Mouse (Mus musculus): ENCODE measurements at regions not wholly inside any gene's neighbourhood (a gene's known extent, or its start where the extent isn't known, plus 50 kb on each side); places are given as distances from the start of the nearest gene placed in this dataset.
"Not testable (repeated sequence)": the region's sequence is repeated elsewhere in the genome, so short reads cannot be mapped to it uniquely, and the experiment has no call there.

GRCm38 (mm10) chr17:85858516-85858915 is 170.4 kb upstream of the Six2 start:
- no peak for DNase-seq (ENCODE audit: low spot score)
- H3K4me3 ChIP-seq (replicated peaks; ENCODE audit: low read length): no peak overlapping the region
- no peaks in the 10 kb centered on the region for H3K4me1 ChIP-seq (replicated peaks; ENCODE audit: control insufficient read depth, insufficient read depth, low read length)
- ATAC-seq (ENCODE audit: low FRiP score): no peak
- H3K9ac ChIP-seq: no peak overlapping the region
- no peaks in the 10 kb centered on the region for H3K9me3 ChIP-seq (ENCODE audit: control insufficient read depth, low read length)
- no peak overlapping the region for H3K27ac ChIP-seq
- WGBS: 78% methylated on average over 2 of the region's 2 CpGs
- peak overlapping the region; percentile 40 for H3K4me2 ChIP-seq (replicated peaks)
- no peaks in the 10 kb centered on the region for H3K36me3 ChIP-seq (replicated peaks; ENCODE audit: control insufficient read depth, insufficient read depth)
- no peaks in the 10 kb centered on the region for H3K27me3 ChIP-seq (ENCODE audit: control insufficient read depth, insufficient read depth, low read length)

GRCm38 (mm10) chr17:85857705-85858472 is 169.8 kb upstream of the Six2 start:
- WGBS: 25% methylated on average over 22 of the region's 22 CpGs
- Histone ChIP-seq H3K9me3 (ENCODE audit: control insufficient read depth, low read length) (no peaks in the 10 kb centered on the region), H3K9ac (no peak overlapping the region), H3K4me1 (replicated peaks; ENCODE audit: control insufficient read depth, insufficient read depth, low read length) (no peaks in the 10 kb centered on the region), H3K4me3 (replicated peaks; ENCODE audit: low read length) (no peak overlapping the region), H3K36me3 (replicated peaks; ENCODE audit: control insufficient read depth, insufficient read depth) (no peaks in the 10 kb centered on the region), H3K27ac (no peak overlapping the region), H3K27me3 (ENCODE audit: control insufficient read depth, insufficient read depth, low read length) (no peaks in the 10 kb centered on the region), H3K4me2 (replicated peaks) (peak overlapping the region; percentile 40)
- DNase-seq (ENCODE audit: low spot score) (peak; percentile 52), ATAC-seq (ENCODE audit: low FRiP score) (0 out of 2 replicates have a peak, but pooled peaks have one; percentile 46)

- not testable (repeated sequence) for H3K36me3 ChIP-seq (replicated peaks; ENCODE audit: control insufficient read depth, insufficient read depth); DNase-seq (ENCODE audit: low spot score); H3K4me1 ChIP-seq (replicated peaks; ENCODE audit: control insufficient read depth, insufficient read depth, low read length); H3K27ac ChIP-seq; H3K9ac ChIP-seq; H3K27me3 ChIP-seq (ENCODE audit: control insufficient read depth, insufficient read depth, low read length); H3K4me2 ChIP-seq (replicated peaks); ATAC-seq (ENCODE audit: low FRiP score); H3K4me3 ChIP-seq (replicated peaks; ENCODE audit: low read length); H3K9me3 ChIP-seq (ENCODE audit: control insufficient read depth, low read length)
- 24% methylated on average over 3 of the region's 5 CpGs for WGBS
These were observed 168.8 kb upstream of the Six2 start for GRCm38 (mm10) chr17:85856894-85857293.

GRCm38 (mm10) chr17:85853156-85853555 is 165.1 kb upstream of the Six2 start:
- ATAC-seq (ENCODE audit: low FRiP score) (no peak), DNase-seq (ENCODE audit: low spot score) (no peak)
- Histone ChIP-seq H3K9ac (no peak overlapping the region), H3K27ac (no peak overlapping the region), H3K9me3 (ENCODE audit: control insufficient read depth, low read length) (no peaks in the 10 kb centered on the region), H3K27me3 (ENCODE audit: control insufficient read depth, insufficient read depth, low read length) (no peaks in the 10 kb centered on the region), H3K4me2 (replicated peaks) (no peak overlapping the region), H3K4me1 (replicated peaks; ENCODE audit: control insufficient read depth, insufficient read depth, low read length) (no peaks in the 10 kb centered on the region), H3K36me3 (replicated peaks; ENCODE audit: control insufficient read depth, insufficient read depth) (no peaks in the 10 kb centered on the region), H3K4me3 (replicated peaks; ENCODE audit: low read length) (no peak overlapping the region)
- 73% methylated on average over 5 of the region's 5 CpGs for WGBS

- ATAC-seq (ENCODE audit: low FRiP score): no peak
- no peaks in the 10 kb centered on the region for H3K4me1 ChIP-seq (replicated peaks; ENCODE audit: control insufficient read depth, insufficient read depth, low read length)
- H3K9ac ChIP-seq: no peak overlapping the region
- no peaks in the 10 kb centered on the region for H3K36me3 ChIP-seq (replicated peaks; ENCODE audit: control insufficient read depth, insufficient read depth)
- no peaks in the 10 kb centered on the region for H3K9me3 ChIP-seq (ENCODE audit: control insufficient read depth, low read length)
- H3K27ac ChIP-seq: no peak overlapping the region
- H3K4me2 ChIP-seq (replicated peaks): no peak overlapping the region
- DNase-seq (ENCODE audit: low spot score): no peak
- no peaks in the 10 kb centered on the region for H3K27me3 ChIP-seq (ENCODE audit: control insufficient read depth, insufficient read depth, low read length)
- no peak overlapping the region for H3K4me3 ChIP-seq (replicated peaks; ENCODE audit: low read length)
- 95% methylated on average over 3 of the region's 3 CpGs for WGBS
These were observed 160.5 kb upstream of the Six2 start for GRCm38 (mm10) chr17:85848526-85848925.

- WGBS: 88% methylated on average over 7 of the region's 7 CpGs
- DNase-seq (ENCODE audit: low spot score) (no peak), ATAC-seq (ENCODE audit: low FRiP score) (no peak)
These were observed 159.7 kb upstream of the Six2 start for GRCm38 (mm10) chr17:85847756-85848155.

GRCm38 (mm10) chr17:85845059-85845458 is 157.0 kb upstream of the Six2 start:
- no peaks in the 10 kb centered on the region for H3K27me3 ChIP-seq (ENCODE audit: control insufficient read depth, insufficient read depth, low read length)
- no peak overlapping the region for H3K9ac ChIP-seq
- no peak overlapping the region for H3K4me3 ChIP-seq (replicated peaks; ENCODE audit: low read length)
- ATAC-seq (ENCODE audit: low FRiP score): no peak
- no peak for DNase-seq (ENCODE audit: low spot score)
- H3K4me1 ChIP-seq (replicated peaks; ENCODE audit: control insufficient read depth, insufficient read depth, low read length): no peaks in the 10 kb centered on the region
- H3K9me3 ChIP-seq (ENCODE audit: control insufficient read depth, low read length): no peaks in the 10 kb centered on the region
- H3K27ac ChIP-seq: no peak overlapping the region
- WGBS: 70% methylated on average over 6 of the region's 6 CpGs
- no peak overlapping the region for H3K4me2 ChIP-seq (replicated peaks)
- no peaks in the 10 kb centered on the region for H3K36me3 ChIP-seq (replicated peaks; ENCODE audit: control insufficient read depth, insufficient read depth)

More at GRCm38 (mm10) chr17:85847756-85848155, 159.7 kb upstream of the Six2 start:
- Histone ChIP-seq H3K4me2 (replicated peaks) (no peak overlapping the region), H3K4me1 (replicated peaks; ENCODE audit: control insufficient read depth, insufficient read depth, low read length) (no peaks in the 10 kb centered on the region), H3K36me3 (replicated peaks; ENCODE audit: control insufficient read depth, insufficient read depth) (no peaks in the 10 kb centered on the region), H3K9me3 (ENCODE audit: control insufficient read depth, low read length) (no peaks in the 10 kb centered on the region), H3K4me3 (replicated peaks; ENCODE audit: low read length) (no peak overlapping the region), H3K27ac (no peak overlapping the region), H3K27me3 (ENCODE audit: control insufficient read depth, insufficient read depth, low read length) (no peaks in the 10 kb centered on the region), H3K9ac (no peak overlapping the region)

GRCm38 (mm10) chr17:85844486-85844885 is 156.4 kb upstream of the Six2 start:
- ATAC-seq (ENCODE audit: low FRiP score) (no peak), DNase-seq (ENCODE audit: low spot score) (no peak)
- H3K9ac ChIP-seq: no peak overlapping the region
- no peaks in the 10 kb centered on the region for H3K9me3 ChIP-seq (ENCODE audit: control insufficient read depth, low read length)
- no peaks in the 10 kb centered on the region for H3K27me3 ChIP-seq (ENCODE audit: control insufficient read depth, insufficient read depth, low read length)
- WGBS: 96% methylated on average over 13 of the region's 13 CpGs
- H3K4me3 ChIP-seq (replicated peaks; ENCODE audit: low read length): no peak overlapping the region
- H3K27ac ChIP-seq: no peak overlapping the region
- no peak overlapping the region for H3K4me2 ChIP-seq (replicated peaks)
- H3K36me3 ChIP-seq (replicated peaks; ENCODE audit: control insufficient read depth, insufficient read depth): no peaks in the 10 kb centered on the region
- H3K4me1 ChIP-seq (replicated peaks; ENCODE audit: control insufficient read depth, insufficient read depth, low read length): no peaks in the 10 kb centered on the region

- Histone ChIP-seq H3K4me3 (replicated peaks; ENCODE audit: low read length) (no peak overlapping the region), H3K27ac (peak overlapping the region; percentile 45; the same call in 1 of the 2 replicates), H3K27me3 (ENCODE audit: control insufficient read depth, insufficient read depth, low read length) (no peaks in the 10 kb centered on the region), H3K36me3 (replicated peaks; ENCODE audit: control insufficient read depth, insufficient read depth) (no peaks in the 10 kb centered on the region), H3K9me3 (ENCODE audit: control insufficient read depth, low read length) (no peaks in the 10 kb centered on the region), H3K4me2 (replicated peaks) (peak overlapping the region; percentile 21), H3K9ac (no peak overlapping the region), H3K4me1 (replicated peaks; ENCODE audit: control insufficient read depth, insufficient read depth, low read length) (0 out of 2 replicates have a peak, but pooled peaks cover 3% of the 10 kb centered on the region)
- 63% methylated on average over 19 of the region's 19 CpGs for WGBS
- ATAC-seq (ENCODE audit: low FRiP score) (peak; percentile 62), DNase-seq (ENCODE audit: low spot score) (no peak)
These were observed 135.0 kb upstream of the Six2 start for GRCm38 (mm10) chr17:85823036-85823435.
